Mouse (Mus musculus) liver, embryonic 14 days (tissue): ENCODE measurements around the gene Aoc1. TPM values are rescaled to one million over a fixed set of nuclear protein-coding genes. Genes with fewer than 3 reads are reported as not detected.

Experiments
- polyA plus RNA-seq: library from polyadenylated mRNA; depleted of rRNA; stranded (reverse); fragments of >200 nt; gene quantifications from 2 replicates; pipeline ENCODE4 v1.2.3, GENCODE M21; 2012; rRNA removed

Gene Aoc1
- 0.03 TPM in 1 of 2 replicates, not detected in the other for polyA plus RNA-seq

DNA sequence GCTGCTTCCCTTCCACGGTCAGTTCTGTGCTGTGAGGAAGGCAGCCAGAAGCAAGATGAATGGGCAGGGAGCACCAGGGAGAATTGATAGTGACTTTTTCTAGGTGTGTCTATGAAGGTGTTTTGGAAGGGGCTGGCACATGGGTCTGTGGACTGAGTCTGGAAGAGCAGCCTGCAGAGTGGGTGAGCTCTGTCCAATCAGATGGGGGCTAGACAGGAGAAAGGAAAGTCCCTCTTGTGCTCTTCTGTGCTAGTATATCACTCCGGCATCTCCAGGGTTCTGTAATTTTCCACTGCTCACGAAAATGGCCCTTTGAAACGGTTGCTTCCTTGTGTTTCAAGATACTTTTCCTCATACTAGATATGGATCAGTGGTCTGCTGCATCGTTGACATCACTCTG lies at the start of gene Aoc1:
Gene Aoc1, plus strand, starts transcription at position 301 of the 400 bp plus-strand sequence.

DNA sequence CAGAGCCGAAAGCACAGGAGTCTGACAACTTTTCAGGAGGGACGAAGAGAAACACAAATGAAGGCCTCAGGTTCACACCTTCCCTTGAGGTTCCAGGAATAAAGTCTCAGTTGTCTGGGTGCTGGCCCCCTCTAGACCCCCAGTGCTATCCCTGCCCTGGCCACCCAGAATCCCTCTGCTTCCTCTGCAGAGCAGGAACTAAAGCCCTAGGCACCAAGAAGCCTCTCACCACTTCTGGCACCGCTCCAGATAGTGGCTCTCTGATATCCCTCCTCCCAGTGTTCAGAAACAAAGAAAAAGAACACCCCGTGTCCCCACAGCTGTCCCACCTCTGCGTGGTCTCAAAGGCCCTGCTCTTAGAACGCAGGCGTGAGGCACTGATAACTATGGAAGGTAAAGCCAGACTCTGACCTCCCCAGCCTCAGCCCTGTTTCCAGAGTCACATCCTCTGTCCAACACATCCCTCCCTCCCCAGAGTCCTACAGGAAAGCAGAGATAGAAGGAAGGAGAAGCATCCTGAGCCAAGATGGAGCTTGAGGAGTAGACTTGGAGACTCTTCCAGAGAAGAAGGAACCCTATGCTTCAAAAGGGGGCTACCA lies 32.2 kb upstream of the Aoc1 start, which contains the start of gene Tmem176a:
Gene Tmem176a, plus strand, starts transcription at position 549 of the 599 bp plus-strand sequence.

DNA sequence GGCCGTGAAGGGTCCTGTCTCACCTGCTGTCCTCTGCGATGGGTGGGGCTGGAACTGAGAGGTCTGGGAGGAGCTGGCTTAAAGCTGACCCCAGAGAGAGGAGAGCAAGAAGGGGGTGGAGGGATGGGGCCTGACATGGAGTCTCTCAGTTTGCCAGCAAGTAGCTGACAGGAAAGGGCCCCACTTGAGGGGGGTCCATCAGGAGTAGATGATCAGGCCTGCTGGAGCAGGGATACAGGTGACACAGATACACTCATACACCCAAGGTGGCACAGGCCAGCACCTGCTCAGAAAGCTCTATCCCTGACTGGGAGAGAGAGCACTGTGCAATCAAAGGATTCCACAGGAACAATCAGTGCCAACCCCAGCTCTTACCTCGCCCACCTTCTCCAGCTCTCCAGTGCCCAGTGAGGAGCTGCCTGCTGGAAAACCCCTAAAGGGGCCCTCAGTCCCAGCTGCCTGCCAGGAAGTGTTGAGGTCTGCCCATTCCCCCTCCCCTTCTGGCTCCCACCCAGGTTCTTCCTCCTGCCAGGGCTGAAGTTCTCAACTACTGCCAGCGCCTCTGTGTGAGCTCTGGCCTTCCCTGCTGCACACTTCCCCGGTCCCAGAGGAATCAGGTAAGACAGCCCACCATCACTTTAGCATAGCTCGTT lies 31.6 kb upstream of the Aoc1 start, which contains the start of gene Tmem176b:
Gene Tmem176b, minus strand, starts transcription at position 524 of the 653 bp plus-strand sequence.

DNA sequence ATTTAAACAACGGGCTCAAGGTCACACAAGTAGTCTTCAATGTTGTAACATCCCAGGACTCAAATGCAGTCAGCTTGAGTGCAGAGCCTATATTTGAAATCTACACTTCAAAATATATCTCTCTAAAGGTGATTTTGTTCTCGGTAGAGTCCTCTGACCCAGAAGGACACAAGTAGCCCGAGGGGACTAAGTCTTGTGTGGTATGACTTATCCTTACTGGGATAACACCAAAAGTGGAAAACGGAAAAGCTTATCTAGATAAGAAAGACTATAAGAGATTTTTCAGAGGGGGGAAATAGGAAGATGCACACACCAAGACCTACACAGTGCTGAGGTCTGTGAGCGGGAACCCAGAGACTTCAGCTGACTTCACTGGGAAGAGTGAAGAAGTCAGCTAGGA lies 56.9 kb downstream of the Aoc1 start, which contains the start of gene 1600015I10Rik:
Gene 1600015I10Rik, plus strand, starts transcription at position 301 of the 400 bp plus-strand sequence.

Other genes with a start within 250 kb of the Aoc1 start
- 0.24 and 0.33 TPM in 2 replicates for gene AI854703, start 246.1 kb upstream of the Aoc1 start, polyA plus RNA-seq
- 1.4 and 1.7 TPM in 2 replicates for gene Gimap8, start 225.7 kb upstream of the Aoc1 start, polyA plus RNA-seq
- 8.1 and 8.4 TPM in 2 replicates for gene Gimap9, start 196.8 kb upstream of the Aoc1 start, polyA plus RNA-seq
- 5.8 and 6.2 TPM in 2 replicates for gene Gimap4, start 188.3 kb upstream of the Aoc1 start, polyA plus RNA-seq
- 4.6 and 5.2 TPM in 2 replicates for gene Gimap6, start 164.7 kb upstream of the Aoc1 start, polyA plus RNA-seq
- 0.37 and 1.2 TPM in 2 replicates for gene Gm28053, start 154.3 kb upstream of the Aoc1 start, polyA plus RNA-seq
- 0.06 TPM in 1 of 2 replicates, not detected in the other for gene Gimap7, start 154.3 kb upstream of the Aoc1 start, polyA plus RNA-seq
- 1.4 and 1.7 TPM in 2 replicates for gene Gimap1, start 133.8 kb upstream of the Aoc1 start, polyA plus RNA-seq
- 1.7 TPM in 2 replicates for gene Gimap5, start 126.7 kb upstream of the Aoc1 start, polyA plus RNA-seq
- gene Gimap3, start 102.0 kb upstream of the Aoc1 start, polyA plus RNA-seq: 0.05 TPM in 2 replicates
- 26.8 and 36.0 TPM in 2 replicates for gene Tmem176a, start 32.0 kb upstream of the Aoc1 start, polyA plus RNA-seq
- 97.3 and 116 TPM in 2 replicates for gene Tmem176b, start 31.4 kb upstream of the Aoc1 start, polyA plus RNA-seq
- gene 1600015I10Rik, start 57.0 kb downstream of the Aoc1 start, polyA plus RNA-seq: not detected in 2 replicates
- not detected in 2 replicates for gene Doxl2, start 102.1 kb downstream of the Aoc1 start, polyA plus RNA-seq
- gene Svs1, start 114.0 kb downstream of the Aoc1 start, polyA plus RNA-seq: not detected in 2 replicates
- 0.46 and 0.51 TPM in 2 replicates for gene Gpnmb, start 163.7 kb downstream of the Aoc1 start, polyA plus RNA-seq
- gene Malsu1, start 200.9 kb downstream of the Aoc1 start, polyA plus RNA-seq: 9.2 and 10.6 TPM in 2 replicates